Mouse (Mus musculus) thymus, adult 2 months (tissue): Measurements from ENCODE around the gene Rae1.

Source experiments
- CTCF ChIP-seq: fragments of 200-500 bp; IDR thresholded peaks from 2 replicates; pipeline ENCODE4 v1.5.1; 2012; ENCODE audit warnings: mild to moderate bottlenecking, control low read depth, low read length, moderate library complexity, borderline replicate concordance; ENCODE audit not compliant: control insufficient read depth, poor library complexity, insufficient read depth; ENCODE audit errors: extremely low read depth
- POLR2A ChIP-seq: fragments of 200-500 bp; IDR thresholded peaks from 2 replicates; pipeline ENCODE4 v1.6.1; 2012; ENCODE audit warnings: mild to moderate bottlenecking, low read length, control low read depth, moderate library complexity; ENCODE audit not compliant: control insufficient read depth, poor library complexity, insufficient read depth; ENCODE audit errors: extremely low read depth

DNA sequence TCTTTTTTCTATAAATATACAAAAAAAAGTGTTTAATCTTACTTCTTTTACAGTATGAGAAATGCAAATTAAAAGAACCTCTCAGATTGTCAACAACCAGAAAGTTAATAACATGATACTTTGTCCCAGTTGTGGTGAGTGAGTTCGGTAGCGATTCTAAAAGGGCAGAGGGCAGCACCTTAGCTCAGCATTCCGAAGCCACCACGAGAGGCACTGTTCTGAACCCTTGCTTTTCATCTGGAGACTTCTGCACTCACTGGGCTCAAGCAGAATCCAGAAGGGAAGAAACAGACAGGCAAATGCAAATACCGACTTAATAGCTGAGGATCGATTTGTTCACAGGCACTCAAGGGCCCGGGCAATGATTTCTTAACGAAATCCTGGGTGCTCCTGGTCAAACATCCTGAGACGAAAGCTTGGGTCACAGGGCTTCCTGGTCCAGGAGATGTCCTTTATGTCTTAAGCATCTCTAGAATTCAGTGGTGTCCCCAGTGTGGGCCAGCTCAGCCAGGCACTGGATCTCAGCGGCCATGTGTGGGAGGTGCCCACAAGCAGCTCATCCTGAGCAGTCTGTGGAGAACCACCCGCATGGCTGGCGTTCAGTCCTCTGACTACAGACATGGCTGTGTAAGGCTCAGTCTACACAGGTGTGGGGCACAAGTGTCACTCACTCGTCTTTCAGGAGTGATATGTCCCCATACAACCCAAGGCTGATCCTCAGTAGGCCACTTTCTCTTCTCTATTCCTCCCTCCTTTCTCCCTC is 40.7 kb upstream of the Rae1 start:
- no peak for TF ChIP-seq CTCF
- TF ChIP-seq POLR2A = no peak
